Mouse (Mus musculus): Measurements from ENCODE around the gene Plbd1. TPM values are rescaled to one million over a fixed set of nuclear protein-coding genes. Genes with fewer than 3 reads are reported as not detected.

The Plbd1 gene
- 15.1 and 20.1 TPM in 2 replicates for polyA plus RNA-seq (2015; fragmentation: Nextera tagmentation; extraction: Ambion mirVana)

- Histone ChIP-seq H3K9me3 (no peaks in the 10 kb centered on the region), H3K4me3 (replicated peaks) (peak within 1 kb of the TSS; percentile 38), H3K36me3 (no peaks in the 10 kb centered on the region), H3K27ac (no peak within 1 kb of the TSS), H3K4me2 (peak within 1 kb of the TSS; percentile 77), H3K4me1 (peaks cover 10% of the 10 kb centered on the region), H3K27me3 (replicated peaks) (peaks cover 11% of the 10 kb centered on the region), H3K9ac (peak within 1 kb of the TSS; percentile 32; the same call in 1 of the 2 replicates)
- 4% methylated on average over 19 of the region's 19 CpGs for WGBS
- ATAC-seq (ENCODE audit: insufficient read depth, low FRiP score, low read depth) = peak; percentile 73; the same call in 1 of the 2 replicates
These were observed at the start of gene Plbd1 for GRCm38 (mm10) chr6:136661706-136662016. TSS of gene Plbd1 (minus strand) at chr6:136661928.

GRCm38 (mm10) chr6:136710408-136710807 lies 48.7 kb upstream of the Plbd1 start:
- Histone ChIP-seq H3K27ac (no peak overlapping the region), H3K36me3 (no peaks in the 10 kb centered on the region), H3K4me1 (no peaks in the 10 kb centered on the region), H3K9me3 (no peaks in the 10 kb centered on the region), H3K9ac (no peak overlapping the region), H3K4me2 (no peak overlapping the region), H3K4me3 (replicated peaks) (no peak overlapping the region), H3K27me3 (replicated peaks) (no peaks in the 10 kb centered on the region)
- 90% methylated on average over 5 of the region's 5 CpGs for whole genome bisulfite sequencing
- no peak for ATAC-seq (ENCODE audit: insufficient read depth, low FRiP score, low read depth)

GRCm38 (mm10) chr6:136708597-136708996 lies 46.9 kb upstream of the Plbd1 start:
- H3K36me3 ChIP-seq = no peaks in the 10 kb centered on the region
- no peak overlapping the region for H3K27ac ChIP-seq
- no peaks in the 10 kb centered on the region for H3K4me1 ChIP-seq
- H3K27me3 ChIP-seq (replicated peaks) = no peaks in the 10 kb centered on the region
- H3K9me3 ChIP-seq = no peaks in the 10 kb centered on the region
- no peak overlapping the region for H3K4me2 ChIP-seq
- no peak overlapping the region for H3K4me3 ChIP-seq (replicated peaks)
- no peak for ATAC-seq (ENCODE audit: insufficient read depth, low FRiP score, low read depth)
- 85% methylated on average over 6 of the region's 6 CpGs for WGBS
- no peak overlapping the region for H3K9ac ChIP-seq

GRCm38 (mm10) chr6:136701878-136702277 lies 40.1 kb upstream of the Plbd1 start:
- Histone ChIP-seq H3K4me2 (no peak overlapping the region), H3K9me3 (no peaks in the 10 kb centered on the region), H3K4me1 (no peaks in the 10 kb centered on the region), H3K4me3 (replicated peaks) (no peak overlapping the region), H3K36me3 (no peaks in the 10 kb centered on the region), H3K27me3 (replicated peaks) (no peaks in the 10 kb centered on the region), H3K27ac (no peak overlapping the region), H3K9ac (no peak overlapping the region)
- 77% methylated on average over 3 of the region's 3 CpGs for WGBS
- no peak for ATAC-seq (ENCODE audit: insufficient read depth, low FRiP score, low read depth)

- no peak overlapping the region for H3K27ac ChIP-seq
- no peak overlapping the region for H3K9ac ChIP-seq
- 81% methylated on average over 5 of the region's 5 CpGs for WGBS
- no peaks in the 10 kb centered on the region for H3K9me3 ChIP-seq
- no peaks in the 10 kb centered on the region for H3K36me3 ChIP-seq
- no peaks in the 10 kb centered on the region for H3K27me3 ChIP-seq (replicated peaks)
- H3K4me2 ChIP-seq = no peak overlapping the region
- H3K4me1 ChIP-seq = no peaks in the 10 kb centered on the region
- ATAC-seq (ENCODE audit: insufficient read depth, low FRiP score, low read depth) = no peak
- no peak overlapping the region for H3K4me3 ChIP-seq (replicated peaks)
These were observed 39.5 kb upstream of the Plbd1 start for GRCm38 (mm10) chr6:136701185-136701584.

GRCm38 (mm10) chr6:136691314-136691713 lies 29.6 kb upstream of the Plbd1 start:
- ATAC-seq (ENCODE audit: insufficient read depth, low FRiP score, low read depth) = no peak
- Histone ChIP-seq H3K27ac (no peak overlapping the region), H3K36me3 (no peaks in the 10 kb centered on the region), H3K4me3 (replicated peaks) (no peak overlapping the region), H3K27me3 (replicated peaks) (no peaks in the 10 kb centered on the region), H3K9me3 (no peaks in the 10 kb centered on the region), H3K4me2 (no peak overlapping the region), H3K9ac (no peak overlapping the region), H3K4me1 (no peaks in the 10 kb centered on the region)
- WGBS = 89% methylated on average over 6 of the region's 6 CpGs

- no peaks in the 10 kb centered on the region for H3K4me1 ChIP-seq
- H3K4me2 ChIP-seq = no peak overlapping the region
- H3K9ac ChIP-seq = no peak overlapping the region
- no peaks in the 10 kb centered on the region for H3K9me3 ChIP-seq
- no peak overlapping the region for H3K27ac ChIP-seq
- WGBS = 78% methylated on average over 5 of the region's 5 CpGs
- H3K27me3 ChIP-seq (replicated peaks) = no peaks in the 10 kb centered on the region
- H3K4me3 ChIP-seq (replicated peaks) = no peak overlapping the region
- no peak for ATAC-seq (ENCODE audit: insufficient read depth, low FRiP score, low read depth)
- no peaks in the 10 kb centered on the region for H3K36me3 ChIP-seq
These were observed 28.8 kb upstream of the Plbd1 start for GRCm38 (mm10) chr6:136690527-136690926.

- H3K36me3 ChIP-seq = no peaks in the 10 kb centered on the region
- H3K27me3 ChIP-seq (replicated peaks) = no peaks in the 10 kb centered on the region
- H3K9ac ChIP-seq = no peak overlapping the region
- peak overlapping the region; percentile 4; the same call in 1 of the 2 replicates for H3K27ac ChIP-seq
- no peak overlapping the region for H3K4me3 ChIP-seq (replicated peaks)
- no peak for ATAC-seq (ENCODE audit: insufficient read depth, low FRiP score, low read depth)
- H3K4me1 ChIP-seq = no peaks in the 10 kb centered on the region
- H3K9me3 ChIP-seq = no peaks in the 10 kb centered on the region
- no peak overlapping the region for H3K4me2 ChIP-seq
- WGBS = 48% methylated on average over 15 of the region's 15 CpGs
These were observed 28.2 kb upstream of the Plbd1 start for GRCm38 (mm10) chr6:136689790-136690413.

- Histone ChIP-seq H3K9ac (no peak overlapping the region), H3K27ac (no peak overlapping the region), H3K9me3 (no peaks in the 10 kb centered on the region), H3K4me3 (replicated peaks) (no peak overlapping the region), H3K4me2 (no peak overlapping the region), H3K4me1 (no peaks in the 10 kb centered on the region), H3K27me3 (replicated peaks) (no peaks in the 10 kb centered on the region), H3K36me3 (no peaks in the 10 kb centered on the region)
- ATAC-seq (ENCODE audit: insufficient read depth, low FRiP score, low read depth) = no peak
- WGBS = 83% methylated on average over 5 of the region's 5 CpGs
These were observed 23.7 kb upstream of the Plbd1 start for GRCm38 (mm10) chr6:136685433-136685832.

- H3K27me3 ChIP-seq (replicated peaks) = no peaks in the 10 kb centered on the region
- H3K36me3 ChIP-seq = no peaks in the 10 kb centered on the region
- H3K4me3 ChIP-seq (replicated peaks) = no peak overlapping the region
- ATAC-seq (ENCODE audit: insufficient read depth, low FRiP score, low read depth) = no peak
- H3K9me3 ChIP-seq = no peaks in the 10 kb centered on the region
- no peak overlapping the region for H3K4me2 ChIP-seq
- H3K27ac ChIP-seq = no peak overlapping the region
- no peaks in the 10 kb centered on the region for H3K4me1 ChIP-seq
- no peak overlapping the region for H3K9ac ChIP-seq
- WGBS = 75% methylated on average over 11 of the region's 11 CpGs
These were observed 21.9 kb upstream of the Plbd1 start for GRCm38 (mm10) chr6:136683410-136684334.

- H3K27me3 ChIP-seq (replicated peaks) = no peaks in the 10 kb centered on the region
- no peak overlapping the region for H3K27ac ChIP-seq
- H3K9me3 ChIP-seq = no peaks in the 10 kb centered on the region
- H3K4me2 ChIP-seq = no peak overlapping the region
- no peak for ATAC-seq (ENCODE audit: insufficient read depth, low FRiP score, low read depth)
- H3K4me3 ChIP-seq (replicated peaks) = no peak overlapping the region
- no peaks in the 10 kb centered on the region for H3K36me3 ChIP-seq
- H3K4me1 ChIP-seq = no peaks in the 10 kb centered on the region
- no peak overlapping the region for H3K9ac ChIP-seq
- 26% methylated on average over 2 of the region's 2 CpGs for WGBS
These were observed 17.7 kb upstream of the Plbd1 start for GRCm38 (mm10) chr6:136679381-136679780.

- no peak for ATAC-seq (ENCODE audit: insufficient read depth, low FRiP score, low read depth)
- no peaks in the 10 kb centered on the region for H3K9me3 ChIP-seq
- 86% methylated on average over 6 of the region's 6 CpGs for WGBS
- H3K9ac ChIP-seq = no peak overlapping the region
- H3K36me3 ChIP-seq = no peaks in the 10 kb centered on the region
- H3K27me3 ChIP-seq (replicated peaks) = no peaks in the 10 kb centered on the region
- H3K4me2 ChIP-seq = no peak overlapping the region
- H3K4me3 ChIP-seq (replicated peaks) = no peak overlapping the region
- no peaks in the 10 kb centered on the region for H3K4me1 ChIP-seq
- H3K27ac ChIP-seq = no peak overlapping the region
These were observed 13.2 kb upstream of the Plbd1 start for GRCm38 (mm10) chr6:136674935-136675334.

All from stomach, embryonic 15.5 days (tissue).